Mouse (Mus musculus) granulocyte monocyte progenitor cell, adult 5-6 weeks (primary cell): ENCODE measurements around the gene Kbtbd6. TPM values are rescaled to one million over a fixed set of nuclear protein-coding genes. Genes with fewer than 3 reads are reported as not detected.
A peak's percentile ranks its signal among the peaks of the same experiment; 100 is the strongest.
"Not testable (repeated sequence)": the region's sequence is repeated elsewhere in the genome, so short reads cannot be mapped to it uniquely, and the experiment has no call there.

ENCODE experiments used
- ATAC-seq: replicated peaks from 2 replicates; pipeline ENCODE4 v1.8.0; 2016; ENCODE audit warnings: mild to moderate bottlenecking, moderate TSS enrichment, inconsistent platforms; ENCODE audit not compliant: poor library complexity, severe bottlenecking
- total RNA-seq, 2 experiments: library from RNA; stranded (forward) in 1 of 2; stranded (reverse) in 1 of 2; fragments of 200-712, 200-1000 nt in 1 of 2; fragments of >200 nt in 1 of 2; fragmentation: Nextera tagmentation in 1 of 2; gene quantifications; 2 replicates each; pipeline ENCODE4 v1.2.3; 2014 to 2017

Kbtbd6 gene
- total RNA-seq (2014; fragmentation: Nextera tagmentation): 0.77 and 1.3 TPM in 2 replicates
- total RNA-seq (2017): 6.2 and 7.2 TPM in 2 replicates

- ATAC-seq: peak; percentile 95
Observed at GRCm38 (mm10) chr14:79451681-79452590, at the start of gene Kbtbd6. Kbtbd6 (plus strand) TSS chr14:79451835.

DNA sequence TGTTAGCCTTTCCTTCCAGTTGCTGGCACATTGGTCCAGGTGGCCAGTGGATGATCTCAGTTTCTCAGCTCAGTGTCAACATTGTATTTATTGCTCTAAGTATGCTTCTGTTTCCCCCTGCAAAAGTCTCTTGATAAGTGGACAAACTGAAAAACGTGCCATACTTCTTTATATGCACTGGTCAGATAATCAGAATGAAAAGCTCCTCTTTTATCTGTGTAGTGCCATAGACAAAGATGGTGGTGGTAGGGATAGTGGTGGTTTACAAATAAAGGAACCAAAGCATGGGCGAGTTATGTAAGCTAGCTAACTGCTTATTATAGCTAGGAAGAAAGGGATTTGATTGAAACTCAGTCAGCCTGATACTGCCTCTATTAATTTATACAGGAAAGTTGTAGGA is 44.0 kb upstream of the Kbtbd6 start:
- no peak for ATAC-seq

DNA sequence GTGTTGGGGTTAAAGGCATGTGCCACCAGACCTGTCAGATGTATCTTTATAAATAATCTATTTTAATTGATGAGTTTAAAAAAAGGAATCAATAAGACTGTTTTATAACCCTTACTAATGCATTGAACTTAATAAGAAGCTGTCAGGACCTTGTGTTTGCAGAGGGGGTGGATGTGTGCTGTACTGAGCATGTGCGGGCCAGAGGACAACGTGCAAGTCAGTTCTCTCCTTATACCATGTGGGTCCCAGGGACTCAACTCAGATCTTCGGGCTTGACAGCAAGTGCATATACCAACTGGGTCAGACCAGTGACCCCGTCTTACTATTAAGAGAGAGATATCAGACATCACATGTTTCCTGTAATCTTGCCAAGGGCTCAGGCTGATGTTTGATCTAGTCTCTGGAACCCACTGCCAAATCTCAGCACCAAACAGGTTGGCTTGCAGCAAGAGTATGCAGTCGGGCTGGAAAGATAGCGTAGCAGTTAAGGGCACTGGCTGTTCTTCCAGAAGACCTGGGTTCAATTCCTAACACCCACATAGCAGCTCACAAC is 42.3 kb upstream of the Kbtbd6 start:
- no peak for ATAC-seq

GRCm38 (mm10) chr14:79410662-79411061 is 41.0 kb upstream of the Kbtbd6 start:
- no peak for ATAC-seq

DNA sequence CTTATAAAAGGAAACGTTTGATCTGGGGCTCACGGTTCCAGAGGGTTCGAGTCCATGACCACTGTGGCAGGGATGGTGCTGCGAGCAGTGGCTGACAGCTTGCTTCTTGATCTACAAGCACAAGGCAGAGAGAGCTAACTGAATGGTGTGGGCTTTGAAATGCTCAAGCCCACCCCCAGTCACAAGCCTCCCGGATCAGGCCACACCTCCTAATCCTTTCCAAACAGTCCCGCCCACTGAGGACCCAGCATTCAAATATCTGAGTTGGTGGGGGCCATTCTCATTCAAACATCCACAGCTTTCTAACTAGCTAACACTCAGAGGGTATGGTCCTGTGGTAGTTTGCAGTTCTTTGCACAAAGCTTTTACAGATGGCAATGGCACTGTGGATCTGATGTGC is 38.5 kb upstream of the Kbtbd6 start:
- ATAC-seq: no peak

GRCm38 (mm10) chr14:79420083-79420685 is 31.5 kb upstream of the Kbtbd6 start:
- no peak for ATAC-seq

- peak; percentile 97 for ATAC-seq
Observed at GRCm38 (mm10) chr14:79425979-79426729, 25.5 kb upstream of the Kbtbd6 start, which contains the start of gene Kbtbd7. Kbtbd7 (plus strand) TSS chr14:79426511.

- ATAC-seq: peak; percentile 2
Observed at GRCm38 (mm10) chr14:79426730-79427365, 24.8 kb upstream of the Kbtbd6 start.

- peak; percentile 61 for ATAC-seq
Observed at GRCm38 (mm10) chr14:79434068-79434467, 17.6 kb upstream of the Kbtbd6 start.

GRCm38 (mm10) chr14:79440655-79441054 is 11.0 kb upstream of the Kbtbd6 start:
- no peak for ATAC-seq

GRCm38 (mm10) chr14:79441441-79441840 is 10.2 kb upstream of the Kbtbd6 start:
- peak; percentile 90 for ATAC-seq

DNA sequence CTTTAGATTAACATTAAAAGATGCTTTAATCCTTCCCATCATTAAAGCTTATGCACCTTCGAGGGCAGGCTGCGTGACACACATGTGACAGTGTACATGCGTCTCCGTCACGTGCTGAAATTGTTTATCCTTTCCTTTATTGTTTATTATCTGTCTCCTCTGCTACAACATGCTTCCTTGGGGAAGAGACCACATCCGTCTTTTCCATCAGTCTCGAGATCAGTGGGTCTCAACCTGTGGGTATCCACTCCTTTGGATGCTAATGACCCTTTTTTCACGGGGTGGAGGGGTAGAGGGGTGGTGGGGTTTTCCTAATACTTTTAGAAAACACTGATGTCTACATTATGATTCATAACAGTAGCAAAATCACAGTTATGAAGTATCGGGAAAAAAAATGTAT is 7.0 kb upstream of the Kbtbd6 start:
- ATAC-seq: no peak

DNA sequence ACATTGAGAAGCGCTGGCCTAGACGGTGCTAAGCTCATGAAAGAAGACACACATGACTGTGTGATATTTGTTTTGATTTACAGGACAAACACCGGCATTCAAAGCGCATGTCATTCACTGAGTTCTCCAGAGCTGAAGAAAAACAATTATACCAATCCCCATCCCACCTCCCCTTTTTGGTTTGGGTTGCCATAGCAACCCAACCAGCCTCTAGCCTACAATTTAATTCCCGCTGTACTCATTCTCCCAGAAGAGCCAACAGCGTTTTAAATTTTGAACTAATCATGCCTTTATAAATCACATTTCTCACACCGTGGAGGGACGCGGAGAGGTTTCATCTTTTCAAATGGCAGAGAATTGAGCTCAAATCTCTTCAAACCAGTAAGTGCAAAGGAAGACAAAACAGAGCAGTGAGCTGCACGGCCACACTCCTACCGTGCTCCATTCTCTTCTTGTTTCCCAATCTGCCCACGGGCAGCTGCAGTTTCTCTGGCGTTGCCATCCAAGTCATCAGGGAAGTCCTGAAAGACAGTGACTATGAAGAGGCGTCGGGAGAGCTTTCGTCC is 6.5 kb upstream of the Kbtbd6 start:
- ATAC-seq: peak; percentile 59; the same call in 1 of the 2 replicates

DNA sequence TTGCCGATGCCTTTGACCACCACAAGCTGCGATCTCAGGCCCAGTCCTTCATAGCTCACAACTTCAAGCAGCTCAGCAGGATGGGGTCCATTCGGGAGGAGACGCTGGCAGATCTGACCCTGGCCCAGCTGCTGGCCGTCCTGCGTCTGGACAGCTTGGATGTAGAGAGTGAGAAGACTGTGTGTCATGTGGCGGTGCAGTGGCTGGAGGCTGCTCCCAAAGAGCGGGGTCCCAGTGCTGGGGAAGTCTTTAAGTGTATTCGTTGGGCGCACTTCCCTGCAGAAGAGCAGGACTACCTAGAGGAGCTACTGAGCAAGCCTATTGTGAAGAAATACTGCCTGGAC is 928 bp downstream of the Kbtbd6 start:
- not testable (repeated sequence) for ATAC-seq

DNA sequence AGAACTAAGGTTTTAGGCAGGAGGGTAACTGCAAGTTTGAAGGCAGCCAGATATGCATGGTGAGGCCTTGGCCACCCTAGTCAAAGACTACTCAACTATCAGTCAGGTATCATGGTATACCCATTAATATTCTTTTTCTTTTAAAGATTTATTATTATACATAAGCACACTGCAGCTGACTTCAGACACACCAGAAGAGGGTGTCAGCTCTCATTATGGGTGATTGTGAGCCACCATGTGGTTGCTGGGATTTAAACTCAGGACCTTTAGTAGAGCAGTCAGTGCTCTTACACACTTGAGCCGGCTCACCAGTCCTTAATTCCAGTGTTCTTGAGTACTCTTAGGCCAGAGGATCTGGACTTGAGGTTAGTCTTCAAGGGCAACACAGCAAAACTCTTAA is 8.8 kb downstream of the Kbtbd6 start:
- ATAC-seq: no peak

GRCm38 (mm10) chr14:79460988-79461387 is 9.4 kb downstream of the Kbtbd6 start:
- peak; percentile 91 for ATAC-seq

DNA sequence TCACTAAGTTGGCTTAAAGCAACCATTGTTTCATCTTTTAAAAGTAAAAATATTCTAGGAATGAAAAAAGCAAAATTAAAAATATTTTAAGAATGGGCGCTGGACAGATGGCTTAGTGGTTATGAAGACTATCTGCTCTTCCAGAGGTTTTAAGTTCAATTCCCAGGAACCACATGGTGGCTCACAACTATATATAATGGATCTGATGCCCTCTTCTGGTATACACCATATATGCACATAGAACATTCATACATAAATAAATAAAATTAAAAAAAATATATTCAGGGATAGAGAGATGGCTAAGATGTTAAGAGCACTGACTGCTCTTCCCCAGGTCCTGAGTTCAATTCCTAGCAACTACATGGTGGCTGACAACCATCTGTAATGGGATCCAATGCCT is 14.0 kb downstream of the Kbtbd6 start:
- no peak for ATAC-seq

GRCm38 (mm10) chr14:79467621-79468020 is 16.0 kb downstream of the Kbtbd6 start:
- ATAC-seq: no peak

DNA sequence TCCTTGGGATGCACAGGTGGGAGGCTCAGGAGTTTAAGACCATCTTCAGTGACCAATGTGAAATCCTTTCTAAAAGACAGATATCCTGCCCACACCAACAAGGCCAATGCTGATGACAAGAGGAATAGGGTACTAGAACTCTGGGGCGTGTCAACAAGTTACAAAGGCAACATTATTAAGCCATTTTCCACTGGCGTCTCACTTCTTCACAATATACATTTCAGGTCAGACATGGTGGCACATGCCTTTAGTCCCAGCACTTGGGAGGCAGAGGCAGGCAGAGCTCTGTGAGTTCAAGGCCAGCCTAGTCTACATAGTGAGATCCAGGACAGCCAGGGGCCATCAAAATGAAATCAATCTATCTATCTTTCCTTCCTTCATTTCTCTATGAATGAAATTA is 21.7 kb downstream of the Kbtbd6 start:
- no peak for ATAC-seq
